Mouse (Mus musculus): ENCODE results near the gene Il4. TPM values are rescaled to one million over a fixed set of nuclear protein-coding genes. Genes with fewer than 3 reads are reported as not detected.
A peak's percentile ranks its signal among the peaks of the same experiment; 100 is the strongest.

The Il4 gene
- polyA plus RNA-seq, 1 experiment from 2014 or later: 0.81 TPM

DNA sequence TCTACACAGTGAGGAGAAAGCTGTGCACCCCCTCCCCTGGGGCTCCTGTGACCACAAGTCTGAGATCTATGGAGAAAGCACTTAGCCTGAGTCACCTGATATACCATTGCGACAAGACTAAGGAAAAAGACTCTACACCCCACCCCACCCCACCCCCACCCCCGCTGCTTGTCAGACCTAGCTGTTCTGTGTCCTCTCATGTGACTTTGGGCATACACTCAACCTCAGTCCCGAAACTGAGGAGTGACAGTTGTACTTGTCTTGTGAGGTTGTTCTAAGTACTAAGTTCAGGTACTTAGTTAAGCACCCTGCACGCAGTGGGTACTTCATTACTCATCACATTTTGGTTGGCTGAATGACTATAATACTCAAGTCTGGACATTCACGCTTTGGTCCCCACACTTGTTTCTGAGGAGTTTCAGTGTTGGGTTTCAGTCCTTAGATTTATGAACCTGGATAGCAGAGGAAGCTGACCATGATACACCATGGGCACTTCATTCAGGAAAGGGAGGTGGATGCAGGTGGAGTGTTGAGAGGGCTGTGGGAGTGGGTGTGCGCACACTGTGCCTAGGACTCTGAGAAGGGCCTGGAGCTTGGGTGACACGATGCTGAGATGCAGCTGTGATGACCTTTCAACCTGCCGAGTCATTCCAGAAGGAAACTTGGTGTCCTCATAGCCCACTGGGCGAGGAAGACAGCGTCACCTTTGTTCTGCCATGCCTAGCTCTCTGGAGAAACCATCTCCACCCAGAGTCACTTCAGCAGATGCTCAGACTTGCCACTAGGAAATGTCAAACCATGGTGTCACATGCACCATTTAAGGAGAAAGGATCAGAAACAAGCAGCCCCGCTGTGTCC is 3.3 kb upstream of the Il4 start:
- H3K9ac ChIP-seq: no peak overlapping the region
- H3K4me1 ChIP-seq: peaks cover 76% of the 10 kb centered on the region
- 61% methylated on average over 11 of the region's 11 CpGs for WGBS (ENCODE audit: insufficient replicate concordance)

DNA sequence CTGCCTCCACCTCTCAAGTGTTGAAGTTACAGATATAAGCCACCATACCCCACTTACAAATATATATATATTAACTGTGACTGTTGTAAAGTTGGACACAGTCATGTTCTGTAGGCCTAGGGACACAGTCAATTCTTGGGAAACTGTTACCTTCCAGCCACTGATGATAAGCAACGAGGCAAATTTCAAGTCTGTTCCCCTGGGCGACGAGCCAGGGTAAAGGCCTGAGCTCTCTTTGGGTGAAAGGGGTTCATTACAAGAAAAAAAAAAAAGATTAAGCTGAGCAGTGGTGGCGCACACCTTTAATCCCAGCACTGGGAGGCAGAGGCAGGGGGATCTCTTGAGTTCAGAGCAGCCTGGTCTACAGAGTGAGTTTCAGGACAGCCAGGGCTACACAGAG is 1.6 kb upstream of the Il4 start:
- 43% methylated on average over 4 of the region's 4 CpGs for WGBS (ENCODE audit: insufficient replicate concordance)
- no peak for ATAC-seq
- Histone ChIP-seq H3K36me3 (no peaks in the 10 kb centered on the region), H3K9ac (no peak overlapping the region), H3K4me2 (no peak overlapping the region), H3K27me3 (replicated peaks) (no peaks in the 10 kb centered on the region), H3K9me3 (replicated peaks) (no peaks in the 10 kb centered on the region), H3K4me1 (peaks cover 76% of the 10 kb centered on the region), H3K27ac (no peak overlapping the region), H3K4me3 (no peak overlapping the region)

More for the DNA sequence above, 3.3 kb upstream of the Il4 start:
- 0 out of 2 replicates have a peak overlapping the region, but pooled peaks have one; percentile 7 for H3K27ac ChIP-seq
- H3K9me3 ChIP-seq (replicated peaks): no peaks in the 10 kb centered on the region
- H3K4me2 ChIP-seq: no peak overlapping the region
- H3K27me3 ChIP-seq (replicated peaks): no peaks in the 10 kb centered on the region
- H3K4me3 ChIP-seq: no peak overlapping the region
- ATAC-seq: no peak
- no peaks in the 10 kb centered on the region for H3K36me3 ChIP-seq

DNA sequence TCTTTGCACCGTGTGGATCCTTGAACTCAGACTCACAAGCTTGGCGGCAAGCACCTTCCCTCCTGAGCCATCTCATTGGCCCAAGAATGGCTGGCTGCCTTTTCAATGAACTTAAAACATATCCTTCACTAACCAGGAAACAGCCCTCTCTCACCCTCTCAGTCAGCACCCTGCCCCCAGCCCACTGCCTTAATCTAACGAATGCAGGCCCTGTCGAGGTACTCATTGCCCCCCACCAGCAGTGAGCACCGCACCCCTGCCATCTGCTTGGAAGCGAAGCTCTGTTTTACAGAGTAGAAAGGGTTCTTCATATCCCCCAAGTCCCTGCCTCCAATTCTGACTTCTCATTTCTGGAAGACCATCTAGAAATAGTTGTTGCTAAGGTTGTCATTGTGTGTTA is 959 bp upstream of the Il4 start:
- Histone ChIP-seq H3K4me1 (peaks cover 76% of the 10 kb centered on the region), H3K4me3 (no peak overlapping the region), H3K27me3 (replicated peaks) (no peaks in the 10 kb centered on the region), H3K27ac (peak overlapping the region; percentile 22; the same call in 1 of the 2 replicates), H3K4me2 (no peak overlapping the region), H3K9me3 (replicated peaks) (no peaks in the 10 kb centered on the region), H3K36me3 (no peaks in the 10 kb centered on the region), H3K9ac (0 out of 2 replicates have a peak overlapping the region, but pooled peaks have one; percentile 32)
- peak; percentile 66 for ATAC-seq
- WGBS (ENCODE audit: insufficient replicate concordance): 24% methylated on average over 6 of the region's 6 CpGs

DNA sequence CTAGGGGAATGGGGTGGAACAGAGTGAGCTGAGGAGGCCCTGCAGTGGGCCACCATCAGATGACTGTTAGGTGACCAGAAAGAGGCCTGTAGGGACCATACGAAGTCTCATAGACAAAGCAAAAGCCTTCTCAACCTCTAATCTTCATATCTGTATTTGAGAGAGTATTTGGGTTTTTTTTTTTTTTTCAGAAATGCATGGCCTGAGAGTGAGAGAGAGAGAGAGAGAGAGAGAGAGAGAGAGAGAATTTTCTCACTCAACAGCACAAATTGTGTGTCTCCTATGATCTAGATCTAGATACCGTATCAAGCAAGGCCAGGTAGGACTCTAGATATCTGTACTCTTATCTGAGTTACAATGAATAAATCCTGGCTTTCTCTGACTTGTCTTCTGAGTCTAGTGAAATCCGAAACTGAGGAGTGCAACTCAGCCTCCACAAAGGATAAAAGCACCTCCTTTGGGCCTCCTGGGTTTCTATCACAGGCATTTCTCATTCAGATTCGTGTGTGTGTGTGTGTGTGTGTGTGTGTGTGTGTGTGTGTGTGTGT is 833 bp downstream of the Il4 start:
- Histone ChIP-seq H3K36me3 (no peaks in the 10 kb centered on the region), H3K4me1 (peaks cover 83% of the 10 kb centered on the region), H3K4me3 (no peak overlapping the region), H3K9ac (no peak overlapping the region), H3K4me2 (peak overlapping the region; percentile 49), H3K27ac (peak overlapping the region; percentile 65), H3K27me3 (replicated peaks) (no peaks in the 10 kb centered on the region), H3K9me3 (replicated peaks) (no peaks in the 10 kb centered on the region)
- no peak for ATAC-seq
- 50% methylated on average over 4 of the region's 4 CpGs for WGBS (ENCODE audit: insufficient replicate concordance)

DNA sequence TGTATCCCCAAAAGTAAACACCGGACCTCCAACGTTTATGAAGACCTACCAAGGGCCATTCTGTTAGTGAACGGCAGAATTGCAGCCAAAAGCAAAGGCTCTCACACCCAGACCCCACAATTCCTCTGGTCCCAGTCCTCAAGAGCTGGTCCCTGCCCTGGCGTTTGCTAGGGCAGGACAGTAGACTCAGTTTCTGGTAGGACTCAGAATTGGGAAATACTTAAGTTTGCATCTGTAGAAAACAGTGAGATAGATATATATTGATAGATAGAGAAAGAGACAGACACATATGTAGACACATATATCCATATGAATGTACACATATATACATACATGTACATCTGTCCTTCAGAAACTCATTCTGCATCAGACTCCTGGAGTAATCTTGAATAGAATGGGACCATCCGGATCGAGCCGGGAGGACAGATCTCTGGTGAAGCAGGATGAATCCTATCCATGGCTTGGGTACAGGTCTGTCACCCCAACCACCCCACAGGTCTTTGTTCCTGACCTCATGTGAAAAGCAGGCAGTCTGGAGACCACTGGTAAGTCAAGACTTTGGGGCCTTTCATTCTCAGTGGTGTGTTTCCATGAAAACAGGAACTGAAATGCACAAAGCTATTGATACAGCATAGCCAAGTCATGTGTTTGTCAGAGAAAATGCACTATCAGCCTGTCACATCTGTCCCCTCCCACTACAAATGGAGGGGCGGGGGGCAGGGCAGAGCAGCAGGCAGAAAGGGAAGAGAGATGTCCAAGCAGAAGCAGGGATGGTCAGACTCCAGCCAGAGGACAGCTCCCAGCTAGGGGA is 1.5 kb downstream of the Il4 start:
- Histone ChIP-seq H3K27ac (peak overlapping the region; percentile 73), H3K36me3 (no peaks in the 10 kb centered on the region), H3K4me1 (peaks cover 79% of the 10 kb centered on the region), H3K9ac (0 out of 2 replicates have a peak overlapping the region, but pooled peaks have one; percentile 32), H3K4me3 (peak overlapping the region; percentile 16; the same call in 1 of the 2 replicates), H3K27me3 (replicated peaks) (no peaks in the 10 kb centered on the region), H3K9me3 (replicated peaks) (no peaks in the 10 kb centered on the region), H3K4me2 (peak overlapping the region; percentile 49)
- ATAC-seq: peak; percentile 48
- WGBS (ENCODE audit: insufficient replicate concordance): 53% methylated on average over 8 of the region's 8 CpGs

DNA sequence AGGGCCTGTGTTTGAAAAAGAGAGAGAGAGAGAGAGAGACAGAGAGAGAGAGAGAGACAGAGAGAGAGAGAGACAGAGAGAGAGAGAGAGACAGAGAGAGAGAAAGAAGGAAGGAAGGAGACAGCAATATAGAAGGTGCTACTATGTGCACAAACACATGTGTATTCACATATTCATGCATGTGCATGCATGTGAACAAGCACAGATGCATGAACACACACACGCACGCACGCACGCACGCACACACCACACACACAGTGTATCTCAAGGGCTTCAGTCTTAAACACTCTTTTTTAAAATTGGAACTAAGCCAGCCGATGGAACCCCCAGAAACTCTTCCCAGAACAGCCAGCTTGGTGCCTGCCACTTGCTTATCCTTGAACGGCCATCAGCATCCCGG is 2.9 kb downstream of the Il4 start:
- WGBS (ENCODE audit: insufficient replicate concordance): 88% methylated on average over 8 of the region's 8 CpGs
- Histone ChIP-seq H3K27me3 (replicated peaks) (no peaks in the 10 kb centered on the region), H3K36me3 (peaks cover 4% of the 10 kb centered on the region; the same call in 1 of the 2 replicates), H3K4me2 (peak overlapping the region; percentile 49), H3K9me3 (replicated peaks) (0 out of 2 replicates have a peak, but pooled peaks cover 5% of the 10 kb centered on the region), H3K9ac (peak overlapping the region; percentile 40; the same call in 1 of the 2 replicates), H3K27ac (peak overlapping the region; percentile 1; the same call in 1 of the 2 replicates), H3K4me3 (peak overlapping the region; percentile 4; the same call in 1 of the 2 replicates), H3K4me1 (peaks cover 65% of the 10 kb centered on the region)
- no peak for ATAC-seq

DNA sequence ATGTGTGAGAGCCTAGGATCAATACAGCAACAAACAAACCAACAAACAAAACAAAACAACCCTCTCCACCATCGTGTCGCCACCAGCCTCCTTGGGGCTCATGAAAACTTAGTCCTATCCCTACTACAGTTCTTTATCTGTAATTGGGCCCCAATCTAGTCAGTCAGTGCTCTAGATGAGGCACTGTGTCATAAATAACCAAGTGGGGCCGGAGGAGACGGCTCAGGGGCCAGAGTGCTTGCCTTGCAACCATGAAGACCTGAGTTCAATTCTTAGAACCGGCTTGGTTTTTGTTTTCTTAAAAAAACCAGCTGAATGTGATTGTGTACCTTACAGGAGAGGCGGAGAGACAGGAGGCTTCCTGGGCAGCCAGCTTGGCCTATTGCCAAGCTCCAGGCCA is 3.3 kb downstream of the Il4 start:
- H3K27ac ChIP-seq: peak overlapping the region; percentile 1
- peak overlapping the region; percentile 40; the same call in 1 of the 2 replicates for H3K9ac ChIP-seq
- 29% methylated on average over 6 of the region's 6 CpGs for WGBS (ENCODE audit: insufficient replicate concordance)
- peak; percentile 64 for ATAC-seq
- H3K4me1 ChIP-seq: peaks cover 63% of the 10 kb centered on the region
- H3K9me3 ChIP-seq (replicated peaks): 0 out of 2 replicates have a peak, but pooled peaks cover 5% of the 10 kb centered on the region
- H3K4me3 ChIP-seq: peak overlapping the region; percentile 4; the same call in 1 of the 2 replicates
- H3K4me2 ChIP-seq: peak overlapping the region; percentile 49
- H3K36me3 ChIP-seq: peaks cover 4% of the 10 kb centered on the region; the same call in 1 of the 2 replicates
- no peaks in the 10 kb centered on the region for H3K27me3 ChIP-seq (replicated peaks)

DNA sequence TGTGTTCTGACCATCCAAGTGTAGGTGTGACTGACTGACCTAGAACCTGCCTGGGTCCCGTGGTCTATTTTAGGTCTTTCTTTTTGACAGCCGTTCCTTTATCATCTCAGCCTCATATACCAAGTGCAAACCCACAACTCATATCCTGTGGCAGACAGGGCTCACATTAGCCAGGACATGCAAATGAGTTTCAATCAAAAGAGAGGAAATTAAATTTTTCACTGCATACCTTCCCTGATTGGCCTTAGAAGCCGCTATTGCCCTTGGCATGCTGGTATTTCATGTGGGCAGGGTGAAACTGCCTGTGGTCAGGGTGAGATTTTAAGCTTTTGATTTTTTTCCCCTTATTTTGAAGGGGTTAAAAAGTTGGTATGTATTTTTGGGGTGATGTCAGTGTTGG is 8.8 kb downstream of the Il4 start:
- peaks cover 49% of the 10 kb centered on the region for H3K4me1 ChIP-seq
- no peak overlapping the region for H3K4me3 ChIP-seq
- no peak overlapping the region for H3K9ac ChIP-seq
- H3K27me3 ChIP-seq (replicated peaks): no peaks in the 10 kb centered on the region
- ATAC-seq: no peak
- H3K36me3 ChIP-seq: peaks cover 4% of the 10 kb centered on the region; the same call in 1 of the 2 replicates
- 44% methylated on average over 3 of the region's 3 CpGs for WGBS (ENCODE audit: insufficient replicate concordance)
- H3K27ac ChIP-seq: no peak overlapping the region
- 0 out of 2 replicates have a peak, but pooled peaks cover 5% of the 10 kb centered on the region for H3K9me3 ChIP-seq (replicated peaks)
- no peak overlapping the region for H3K4me2 ChIP-seq

DNA sequence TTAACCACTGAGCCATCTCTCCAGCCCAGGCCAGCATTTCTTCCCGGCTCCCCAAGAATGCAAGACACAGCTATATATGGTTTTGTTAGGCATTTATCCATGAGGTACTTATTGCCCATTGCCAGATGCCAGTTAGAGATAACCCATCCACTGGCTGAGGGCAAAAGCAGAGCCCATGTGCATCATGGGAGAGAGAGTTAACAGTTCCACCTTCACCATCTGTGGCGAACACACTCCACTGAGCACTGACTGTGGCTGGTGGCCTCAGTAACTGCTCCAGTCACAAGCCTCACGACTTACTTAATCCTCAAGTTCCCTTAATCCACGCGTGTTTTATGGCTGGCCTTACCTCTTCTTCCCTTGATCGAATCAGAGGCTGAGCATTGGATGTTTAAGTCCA is 9.2 kb downstream of the Il4 start:
- Histone ChIP-seq H3K27ac (no peak overlapping the region), H3K36me3 (peaks cover 4% of the 10 kb centered on the region; the same call in 1 of the 2 replicates), H3K4me2 (no peak overlapping the region), H3K9me3 (replicated peaks) (0 out of 2 replicates have a peak, but pooled peaks cover 5% of the 10 kb centered on the region), H3K4me1 (peaks cover 44% of the 10 kb centered on the region), H3K9ac (no peak overlapping the region), H3K4me3 (no peak overlapping the region), H3K27me3 (replicated peaks) (no peaks in the 10 kb centered on the region)
- 46% methylated on average over 6 of the region's 6 CpGs for WGBS (ENCODE audit: insufficient replicate concordance)
- ATAC-seq: peak; percentile 72

DNA sequence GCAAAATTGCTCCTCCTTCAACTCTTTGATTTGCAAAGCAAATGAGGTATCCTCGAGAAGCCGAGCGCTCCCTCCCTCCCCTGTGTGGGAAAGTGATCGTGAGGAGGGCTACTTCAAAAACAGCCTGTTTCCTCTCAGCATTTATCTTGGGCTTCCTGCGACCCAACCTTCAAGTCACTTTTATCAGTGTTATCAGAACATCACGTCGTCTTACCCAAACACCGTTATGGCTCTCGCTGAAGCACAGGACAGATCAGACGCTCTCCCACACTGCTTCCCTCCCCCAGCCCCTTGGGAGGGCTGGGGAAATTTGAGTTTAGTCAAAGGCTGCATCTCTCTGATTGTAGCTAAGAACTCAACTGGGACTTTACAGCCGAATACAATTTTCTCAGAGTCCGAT is 12.9 kb downstream of the Il4 start:
- Histone ChIP-seq H3K27ac (no peak overlapping the region), H3K9me3 (replicated peaks) (no peaks in the 10 kb centered on the region), H3K27me3 (replicated peaks) (no peaks in the 10 kb centered on the region), H3K4me3 (no peak overlapping the region), H3K9ac (no peak overlapping the region), H3K36me3 (peaks cover 5% of the 10 kb centered on the region; the same call in 1 of the 2 replicates), H3K4me1 (peaks cover 39% of the 10 kb centered on the region), H3K4me2 (peak overlapping the region; percentile 39)
- WGBS (ENCODE audit: insufficient replicate concordance): 3% methylated on average over 12 of the region's 12 CpGs
- ATAC-seq: peak; percentile 40; the same call in 1 of the 2 replicates

DNA sequence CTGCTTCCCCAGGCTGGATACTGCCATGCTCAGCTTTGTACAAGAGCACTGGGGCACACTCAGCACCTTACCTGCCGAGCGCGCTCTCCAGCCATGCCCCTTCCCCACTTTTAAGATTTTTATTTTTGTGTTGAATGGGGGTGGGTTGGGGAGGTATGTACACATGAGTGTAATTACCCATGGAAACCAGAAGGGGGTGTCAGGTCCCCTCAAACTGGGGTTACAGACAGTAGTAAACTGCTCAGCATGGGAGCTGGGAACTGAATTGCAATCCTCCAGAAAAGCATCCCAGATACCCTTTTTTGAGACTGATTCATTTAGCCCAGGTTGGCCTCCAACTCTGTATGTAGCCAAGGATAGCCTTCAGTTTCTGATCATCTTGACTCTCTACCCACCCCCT is 13.5 kb downstream of the Il4 start:
- Histone ChIP-seq H3K4me3 (no peak overlapping the region), H3K27ac (no peak overlapping the region), H3K4me2 (peak overlapping the region; percentile 39; the same call in 1 of the 2 replicates), H3K9ac (no peak overlapping the region), H3K4me1 (peaks cover 37% of the 10 kb centered on the region), H3K9me3 (replicated peaks) (no peaks in the 10 kb centered on the region), H3K27me3 (replicated peaks) (no peaks in the 10 kb centered on the region), H3K36me3 (peaks cover 5% of the 10 kb centered on the region; the same call in 1 of the 2 replicates)
- ATAC-seq: no peak
- 78% methylated on average over 3 of the region's 3 CpGs for WGBS (ENCODE audit: insufficient replicate concordance)
